Mouse (Mus musculus): ENCODE data around the gene Pid1. TPM values are rescaled to one million over a fixed set of nuclear protein-coding genes. Genes with fewer than 3 reads are reported as not detected.

Gene Pid1
- polyA plus RNA-seq, 1 experiment from 2014 or later, result 20.8 TPM

Small RNA genes within 50 kb of the gene (microRNA-seq; reads per million reads assigned to microRNA genes)
- gene Mir6353, result not detected
